13 mouse cellular contexts compared by ENCODE assay signal in genomic region chr12:3810455-3810854, GRCm38 (mm10). TPM values are rescaled to one million over a fixed set of nuclear protein-coding genes. Genes with fewer than 3 reads are reported as not detected.
DNase-seq lines count a peak whose midpoint lies in the region; ATAC-seq and TF ChIP-seq lines count a peak whose summit lies in the region.
"Had no signal": no experiment of that assay in that cellular context is flagged by ENCODE, and none has a peak within 500 bp of the region (broad histone marks: within the 10 kb centered on the region; RNA-seq: fewer than 3 reads in every experiment).

No protein-coding gene starts in this region.

- TF ChIP-seq CTCF in kidney, postnatal 0 days (IDR thresholded peaks at IDR 0.05; ENCODE audit: low read depth) = no peak
- no peak for TF ChIP-seq CTCF in forebrain, postnatal 0 days (IDR thresholded peaks at IDR 0.05; ENCODE audit: low read depth)

- 15% methylated on average over 4 of the region's 4 CpGs for whole genome bisulfite sequencing in heart, embryonic 12.5 days
- WGBS in heart, embryonic 11.5 days (ENCODE audit: insufficient replicate concordance) = 34% methylated on average over 4 of the region's 4 CpGs
- 9% methylated on average over 4 of the region's 4 CpGs for WGBS in kidney, postnatal 0 days
- WGBS in embryonic facial prominence, embryonic 13.5 days = 51% methylated on average over 4 of the region's 4 CpGs
- WGBS in forebrain, postnatal 0 days = 42% methylated on average over 4 of the region's 4 CpGs

- no peak overlapping the region for H3K27ac ChIP-seq in heart, embryonic 12.5 days (ENCODE audit: poor library complexity, severe bottlenecking)
- no peak overlapping the region for H3K27ac ChIP-seq in heart, embryonic 11.5 days (ENCODE audit: low read depth, low read length)
- H3K27ac ChIP-seq in kidney, postnatal 0 days = peak overlapping the region; percentile 81
- peak overlapping the region; percentile 51 for H3K27ac ChIP-seq in embryonic facial prominence, embryonic 13.5 days
- no peak overlapping the region for H3K27ac ChIP-seq in forebrain, postnatal 0 days (ENCODE audit: low read depth, low read length)

- no peaks in the 10 kb centered on the region for H3K27me3 ChIP-seq in heart, embryonic 12.5 days (replicated peaks)
- no peaks in the 10 kb centered on the region for H3K27me3 ChIP-seq in heart, embryonic 11.5 days (ENCODE audit: control insufficient read depth, insufficient read depth, low read length)
- no peaks in the 10 kb centered on the region for H3K27me3 ChIP-seq in kidney, postnatal 0 days (ENCODE audit: insufficient read depth, low read length)
- H3K27me3 ChIP-seq in embryonic facial prominence, embryonic 13.5 days = no peaks in the 10 kb centered on the region
- no peaks in the 10 kb centered on the region for H3K27me3 ChIP-seq in forebrain, postnatal 0 days (ENCODE audit: insufficient read depth, low read length)

- H3K9ac ChIP-seq in heart, embryonic 12.5 days = peak overlapping the region; percentile 46
- no peak overlapping the region for H3K9ac ChIP-seq in heart, embryonic 11.5 days (ENCODE audit: low read depth, low read length)
- no peak overlapping the region for H3K9ac ChIP-seq in kidney, postnatal 0 days (ENCODE audit: low read depth, low read length)
- H3K9ac ChIP-seq in embryonic facial prominence, embryonic 13.5 days = no peak overlapping the region
- no peak overlapping the region for H3K9ac ChIP-seq in forebrain, postnatal 0 days
- H3K9ac ChIP-seq: liver, postnatal 0 days had no signal

- H3K9me3 ChIP-seq in heart, embryonic 12.5 days (replicated peaks) = no peaks in the 10 kb centered on the region
- no peaks in the 10 kb centered on the region for H3K9me3 ChIP-seq in heart, embryonic 11.5 days (replicated peaks; ENCODE audit: control insufficient read depth, low read length)
- H3K9me3 ChIP-seq in kidney, postnatal 0 days (replicated peaks; ENCODE audit: low read length) = no peaks in the 10 kb centered on the region
- no peaks in the 10 kb centered on the region for H3K9me3 ChIP-seq in embryonic facial prominence, embryonic 13.5 days
- no peaks in the 10 kb centered on the region for H3K9me3 ChIP-seq in forebrain, postnatal 0 days (ENCODE audit: low read length)

- H3K36me3 ChIP-seq in heart, embryonic 12.5 days = peaks cover 5% of the 10 kb centered on the region; the same call in 1 of the 2 replicates
- no peaks in the 10 kb centered on the region for H3K36me3 ChIP-seq in heart, embryonic 11.5 days (ENCODE audit: control insufficient read depth, insufficient read depth, low read length)
- no peaks in the 10 kb centered on the region for H3K36me3 ChIP-seq in kidney, postnatal 0 days (ENCODE audit: insufficient read depth, low read length)
- peaks cover 5% of the 10 kb centered on the region; the same call in 1 of the 2 replicates for H3K36me3 ChIP-seq in embryonic facial prominence, embryonic 13.5 days
- no peaks in the 10 kb centered on the region; the same call in 1 of the 2 replicates for H3K36me3 ChIP-seq in forebrain, postnatal 0 days (ENCODE audit: insufficient read depth)

- ATAC-seq in heart, embryonic 12.5 days (ENCODE audit: insufficient number of reproducible peaks, low FRiP score) = no peak
- ATAC-seq in heart, embryonic 11.5 days (replicated peaks; ENCODE audit: insufficient number of reproducible peaks, low FRiP score, low TSS enrichment) = no peak
- ATAC-seq in kidney, postnatal 0 days (replicated peaks; ENCODE audit: low FRiP score, low read depth) = no peak
- ATAC-seq in embryonic facial prominence, embryonic 13.5 days (ENCODE audit: insufficient number of reproducible peaks, insufficient read depth, low FRiP score, low TSS enrichment, low read depth) = no peak
- no peak for ATAC-seq in forebrain, postnatal 0 days
- ATAC-seq: inflammation-experienced regulatory T-cells, adult 6 months; liver, postnatal 0 days had no signal

- peak; percentile 66 for DNase-seq in kidney, postnatal 0 days (ENCODE audit: low spot score)
- DNase-seq in kidney, adult 18-20 months = no peak
- DNase-seq in lung, postnatal 10 days = peak; percentile 50
- no peak for DNase-seq in forebrain, postnatal 0 days
- no peak for DNase-seq in urinary bladder, postnatal 4 days (ENCODE audit: low spot score in 2 of 2)
- DNase-seq: adrenal gland, postnatal 10 days; cerebellum, adult 11 months; liver, postnatal 0 days; retina, postnatal 1 day had no signal

- peak overlapping the region; percentile 79 for H3K4me2 ChIP-seq in heart, embryonic 12.5 days
- H3K4me2 ChIP-seq in heart, embryonic 11.5 days = no peak overlapping the region; the same call in 1 of the 2 replicates
- peak overlapping the region; percentile 40 for H3K4me2 ChIP-seq in kidney, postnatal 0 days (ENCODE audit: low read length)
- peak overlapping the region; percentile 86 for H3K4me2 ChIP-seq in embryonic facial prominence, embryonic 13.5 days
- no peak overlapping the region for H3K4me2 ChIP-seq in forebrain, postnatal 0 days (ENCODE audit: low read depth)

- H3K4me3 ChIP-seq in heart, embryonic 12.5 days = no peak overlapping the region
- H3K4me3 ChIP-seq in heart, embryonic 11.5 days (ENCODE audit: low read depth, low read length) = no peak overlapping the region
- no peak overlapping the region for H3K4me3 ChIP-seq in kidney, postnatal 0 days (replicated peaks; ENCODE audit: low read depth, low read length)
- H3K4me3 ChIP-seq in embryonic facial prominence, embryonic 13.5 days = 0 out of 2 replicates have a peak overlapping the region, but pooled peaks have one; percentile 4
- no peak overlapping the region for H3K4me3 ChIP-seq in forebrain, postnatal 0 days (ENCODE audit: low read depth, low read length)

- H3K4me1 ChIP-seq in heart, embryonic 12.5 days (replicated peaks) = peaks cover 65% of the 10 kb centered on the region
- peaks cover 53% of the 10 kb centered on the region for H3K4me1 ChIP-seq in heart, embryonic 11.5 days (ENCODE audit: control insufficient read depth, insufficient read depth, low read length)
- peaks cover 40% of the 10 kb centered on the region for H3K4me1 ChIP-seq in kidney, postnatal 0 days (replicated peaks; ENCODE audit: insufficient read depth, low read length)
- peaks cover 52% of the 10 kb centered on the region for H3K4me1 ChIP-seq in embryonic facial prominence, embryonic 13.5 days
- H3K4me1 ChIP-seq in forebrain, postnatal 0 days (ENCODE audit: insufficient read depth) = peaks cover 27% of the 10 kb centered on the region

RNA-seq across cellular contexts. Expression of gene Dnmt3a, which starts 4.6 kb away (rescaled TPM):
- polyA plus RNA-seq in heart, embryonic 12.5 days (2016; fragmentation: Nextera tagmentation; extraction: Ambion mirVana) = 139 and 142 TPM in 2 replicates
- polyA plus RNA-seq in heart, embryonic 11.5 days (2014; fragmentation: Nextera tagmentation; extraction: Ambion mirVana) = 55.1 and 60.1 TPM in 2 replicates
- 96.5 and 112 TPM in 2 replicates for polyA plus RNA-seq in kidney, postnatal 0 days (2015; fragmentation: Nextera tagmentation; extraction: Ambion mirVana)
- polyA plus RNA-seq in embryonic facial prominence, embryonic 13.5 days (2015; fragmentation: Nextera tagmentation; extraction: Ambion mirVana) = 168 and 180 TPM in 2 replicates
- 54.8 and 72.8 TPM in 2 replicates for total RNA-seq in forebrain, postnatal 0 days (2014; rRNA removed)
- 51.1 and 91.4 TPM in 2 replicates for polyA plus RNA-seq in forebrain, postnatal 0 days (2015; fragmentation: Nextera tagmentation; extraction: Ambion mirVana)

Comparison
In these comparisons a context has a peak if more than half of its experiments do, and no peak if none do; other contexts are left out.
1. H3K4me2 ChIP-seq: peak in heart, embryonic 12.5 days (single experiment), kidney, postnatal 0 days (single experiment) and embryonic facial prominence, embryonic 13.5 days (single experiment); none in heart, embryonic 11.5 days (single experiment) and forebrain, postnatal 0 days (single experiment).
2. DNase-seq: peak in kidney, postnatal 0 days (single experiment) and lung, postnatal 10 days (single experiment); none in kidney, adult 18-20 months (single experiment), forebrain, postnatal 0 days (single experiment) and urinary bladder, postnatal 4 days (0 of 2).
3. H3K27ac ChIP-seq: peak in kidney, postnatal 0 days (single experiment) and embryonic facial prominence, embryonic 13.5 days (single experiment); none in heart, embryonic 12.5 days (single experiment), heart, embryonic 11.5 days (single experiment) and forebrain, postnatal 0 days (single experiment).